Mouse (Mus musculus) heart, postnatal 4 days (tissue): ENCODE results near the gene Sycp3. TPM values are rescaled to one million over a fixed set of nuclear protein-coding genes. Genes with fewer than 3 reads are reported as not detected.
"Not testable (repeated sequence)": the region's sequence is repeated elsewhere in the genome, so short reads cannot be mapped to it uniquely, and the experiment has no call there.

ENCODE experiments used
- DNase-seq: peaks from one replicate; pipeline ENCODE4 v3.0.0; 2021
- total RNA-seq, 2 experiments: library from RNA; stranded (reverse); gene quantifications; 2 replicates each; pipeline ENCODE4 v1.2.3; 2021

Gene Sycp3
- total RNA-seq, 2 experiments from 2014 or later = not detected

DNA sequence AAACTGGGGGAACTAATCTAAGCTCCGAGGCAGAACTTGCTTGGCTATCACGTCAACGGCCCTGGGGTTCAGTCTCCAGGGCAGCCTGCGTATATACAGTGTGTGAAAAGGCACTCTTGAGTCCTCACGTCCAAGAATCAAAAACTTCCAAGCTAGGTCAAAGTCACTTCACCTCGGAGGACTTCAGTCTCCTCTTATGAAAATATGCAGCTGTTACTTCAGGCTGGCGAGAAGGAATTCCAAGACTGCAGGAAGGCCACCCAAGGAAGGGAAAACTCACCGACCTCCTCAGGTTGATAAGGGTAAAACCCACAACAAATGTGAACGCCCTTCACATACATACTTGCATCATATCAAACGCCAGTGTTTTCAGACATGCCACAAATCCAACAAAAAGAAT lies 42.0 kb downstream of the Sycp3 start:
- DNase-seq = no peak

DNA sequence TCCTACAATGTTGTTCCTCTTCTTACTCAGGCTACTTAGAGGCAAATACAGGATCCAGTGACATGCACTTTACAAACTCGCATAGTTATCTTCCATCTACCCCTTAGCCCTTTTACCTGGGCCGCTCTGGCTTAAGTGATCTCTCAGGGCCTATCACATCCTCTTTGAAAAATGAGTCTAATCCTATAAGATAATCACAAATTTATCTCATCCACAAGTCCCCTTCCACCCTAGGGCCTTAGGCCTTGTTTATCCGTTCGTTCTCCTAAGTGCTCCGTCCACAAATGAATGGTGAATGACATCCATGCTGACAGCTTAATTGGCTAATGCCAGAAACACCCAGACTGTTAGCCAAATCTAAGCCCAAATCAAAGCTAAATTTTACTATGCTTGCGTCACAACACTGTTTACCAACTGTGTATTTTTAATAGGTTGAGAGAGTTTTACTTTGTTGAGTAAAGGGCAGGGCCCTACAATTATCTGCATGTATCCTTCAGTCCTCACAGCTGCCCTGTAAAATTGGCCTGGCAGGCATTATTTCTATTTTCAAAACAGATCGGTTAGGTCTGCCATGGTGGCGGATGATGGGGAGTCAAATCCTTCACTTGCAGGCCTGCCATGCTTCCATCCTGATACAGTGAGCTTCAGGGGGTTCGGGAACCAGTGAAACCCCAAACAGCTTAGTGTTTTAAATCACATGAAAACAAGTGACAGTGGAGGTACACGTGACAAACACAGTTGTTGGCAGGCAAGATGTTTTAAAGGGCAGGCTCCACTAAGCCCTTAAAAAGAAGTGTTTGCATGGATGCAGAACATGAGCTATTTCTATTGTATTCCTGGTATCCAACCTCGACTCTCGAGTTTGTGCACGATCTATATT lies 42.8 kb downstream of the Sycp3 start:
- DNase-seq = no peak

DNA sequence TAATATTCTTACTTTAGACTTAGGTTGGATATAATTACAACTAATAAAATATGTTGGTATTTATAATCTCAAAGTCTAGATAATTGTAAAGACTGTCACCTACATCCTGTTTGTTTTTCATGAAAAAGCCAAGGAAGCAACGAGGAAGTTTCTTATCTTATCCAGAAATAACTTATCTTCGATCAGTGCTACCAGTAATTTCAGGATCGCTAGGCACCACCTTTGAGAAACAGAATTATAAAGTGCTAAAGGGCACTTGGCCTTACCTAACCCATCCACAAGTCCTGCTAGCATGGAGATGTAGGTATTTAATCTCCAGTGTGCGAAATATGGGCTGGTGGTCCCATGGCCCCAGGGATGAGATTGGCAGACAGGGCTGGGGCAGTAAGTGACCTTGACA lies 43.5 kb downstream of the Sycp3 start:
- no peak for DNase-seq

DNA sequence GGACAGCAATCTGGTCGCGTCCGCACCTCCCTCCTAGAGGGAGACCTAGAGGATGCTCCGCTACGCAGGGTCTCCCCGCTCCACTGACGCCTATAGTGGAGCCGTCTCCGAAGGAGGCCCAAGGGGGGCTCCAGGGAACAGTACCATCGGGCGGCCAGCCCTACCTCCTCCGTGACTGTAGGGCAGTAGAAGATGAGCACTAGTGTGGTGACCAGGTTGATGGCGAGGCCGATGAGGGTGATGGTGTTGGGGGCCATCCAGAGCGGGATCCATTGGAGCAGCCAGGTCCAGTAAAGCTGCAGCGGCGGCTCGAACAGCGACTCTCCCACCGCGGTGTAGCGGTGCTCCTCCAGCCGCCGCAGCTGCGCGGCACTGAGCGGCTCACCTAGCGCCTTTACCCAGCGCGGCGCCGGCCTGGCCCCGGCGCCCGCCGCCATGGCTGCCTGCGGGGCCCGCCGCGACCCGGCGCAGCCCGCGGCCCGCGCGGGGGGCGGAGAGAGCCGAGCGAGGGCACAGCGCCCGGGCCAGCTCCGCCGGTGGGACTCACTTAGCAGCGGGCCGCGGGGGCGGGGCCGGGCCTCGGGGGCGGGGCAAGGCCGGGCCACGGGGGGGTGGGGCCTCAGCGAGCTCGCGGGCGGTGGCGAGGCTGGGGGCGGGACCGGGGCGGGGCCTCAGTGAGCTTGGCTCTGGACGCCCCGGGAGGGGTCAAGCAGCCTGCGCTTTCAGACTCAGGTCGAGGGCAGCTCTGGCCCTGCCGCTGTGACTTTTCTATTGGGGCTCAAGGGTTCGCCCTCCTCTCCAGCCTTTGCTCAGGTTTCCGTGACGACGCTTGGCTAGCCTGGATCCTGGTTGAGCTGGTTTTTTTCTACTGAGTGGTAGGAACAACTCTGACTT lies 44.3 kb downstream of the Sycp3 start, which contains the start of gene Chpt1:
Chpt1 (minus strand) TSS at position 653 of the 894 bp plus-strand sequence.
- peak; percentile 92 for DNase-seq

DNA sequence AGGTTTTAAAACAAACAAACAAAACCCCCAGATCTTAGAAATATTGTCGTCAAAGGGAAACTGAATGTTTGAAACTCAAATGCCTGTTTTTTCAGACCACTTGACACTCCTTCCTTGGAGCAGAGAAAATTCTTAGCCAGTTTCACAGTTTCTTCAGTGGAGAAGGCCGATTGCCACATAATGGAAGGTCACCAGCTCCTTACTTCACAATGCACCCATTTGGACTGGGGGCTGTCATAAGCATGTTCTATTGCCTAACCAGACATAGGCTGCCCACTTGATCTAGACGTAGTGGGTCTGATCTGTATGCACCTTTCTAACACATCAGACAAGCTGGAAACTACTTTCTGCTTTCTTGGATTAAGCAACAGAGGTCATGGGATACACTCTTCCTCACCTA lies 45.1 kb downstream of the Sycp3 start:
- no peak for DNase-seq

DNA sequence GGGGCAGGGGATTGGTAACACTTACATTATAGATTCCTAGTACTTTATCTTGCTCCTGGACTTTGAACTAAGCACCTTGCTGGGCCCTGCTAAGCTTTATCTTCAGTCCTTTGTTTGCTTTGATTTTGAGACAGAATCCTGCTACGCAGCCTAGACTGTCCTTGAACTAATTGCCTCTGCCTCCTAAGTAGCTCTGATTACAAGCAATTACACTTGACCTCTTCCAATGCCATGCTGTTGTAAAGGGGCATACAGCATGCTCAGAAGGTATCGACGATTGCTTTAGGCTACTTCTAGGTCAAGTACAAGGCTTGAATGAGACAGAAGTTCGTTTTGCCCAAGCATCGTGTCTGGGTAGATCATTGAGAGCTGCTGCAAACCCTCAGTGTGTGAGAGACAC lies 45.9 kb downstream of the Sycp3 start:
- DNase-seq = no peak

DNA sequence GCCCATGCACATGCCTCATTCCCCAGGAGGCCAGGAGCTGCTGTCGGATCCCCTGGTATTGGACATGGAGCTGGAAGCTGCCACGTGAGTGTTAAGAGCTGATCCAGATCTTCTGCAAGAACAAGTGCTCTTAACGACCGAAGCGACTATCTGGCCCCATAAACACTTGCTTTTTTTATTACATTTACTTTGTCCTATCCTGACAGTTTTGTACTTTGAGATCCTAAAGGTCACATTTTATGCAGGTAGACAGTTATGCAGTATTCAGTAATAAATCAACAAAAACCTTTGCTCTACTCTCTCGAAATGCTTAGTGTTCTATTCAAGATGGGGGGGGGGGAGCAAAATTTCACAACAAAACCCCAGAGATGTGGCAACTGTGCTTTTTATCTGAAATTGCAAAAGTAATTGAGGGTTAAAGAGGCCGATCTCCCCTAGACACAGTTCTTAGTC lies 48.3 kb downstream of the Sycp3 start:
- DNase-seq = no peak

DNA sequence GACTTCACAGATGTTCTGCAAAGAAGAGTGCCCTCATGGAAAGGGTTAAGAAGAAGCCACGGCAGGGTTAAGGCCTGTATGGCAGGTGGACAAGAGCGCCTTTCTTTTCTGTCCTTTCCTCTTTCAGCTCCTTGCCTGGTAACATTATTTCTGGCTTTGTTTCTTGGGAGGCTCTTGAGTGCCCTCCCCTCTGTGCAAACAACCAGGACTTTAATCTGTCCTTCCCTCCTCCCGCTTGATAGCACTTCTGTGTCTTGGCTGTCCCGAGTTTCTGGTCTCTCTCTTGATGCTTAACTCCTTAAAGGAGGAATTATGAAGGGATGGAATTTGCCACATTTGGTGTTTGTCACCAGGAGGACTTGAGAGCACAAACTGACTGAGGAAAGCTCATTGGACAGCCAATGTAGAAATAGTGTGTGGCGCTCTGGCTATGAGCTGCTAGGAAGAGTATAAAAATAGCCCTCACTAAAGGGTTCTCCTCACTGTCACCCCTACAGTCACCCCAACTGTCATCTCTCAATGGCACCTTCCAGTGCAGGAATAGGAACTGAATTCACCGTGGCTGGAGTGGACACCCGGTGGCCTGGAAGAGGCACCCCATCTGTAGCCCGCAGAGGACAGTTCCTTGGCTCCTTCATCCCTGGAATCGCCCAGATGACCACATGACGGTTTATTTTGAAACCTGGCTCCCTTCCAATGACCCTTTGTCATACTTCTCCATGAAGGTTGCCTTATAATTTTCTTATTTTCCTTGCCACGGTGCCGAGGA lies 51.3 kb downstream of the Sycp3 start:
- peak; percentile 66 for DNase-seq

DNA sequence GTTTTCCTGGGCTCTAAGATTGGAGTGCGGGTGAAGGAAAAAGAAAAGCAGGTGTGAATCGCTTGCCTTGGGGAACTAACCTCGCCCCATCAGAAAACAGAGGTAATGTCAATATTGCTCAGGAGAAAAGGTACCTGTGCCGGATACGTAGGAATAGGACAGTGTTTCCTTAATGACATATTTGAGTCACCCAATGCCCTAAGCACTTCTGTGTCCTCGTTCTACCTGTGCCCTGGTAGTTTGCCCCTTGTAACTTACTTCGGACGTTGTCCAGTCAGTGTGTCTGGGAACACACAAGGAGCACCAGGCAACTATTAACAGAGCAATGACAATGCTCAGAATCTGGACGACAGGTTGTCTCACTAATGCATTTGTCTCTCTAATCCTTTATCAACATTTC lies 52.0 kb downstream of the Sycp3 start:
- no peak for DNase-seq

DNA sequence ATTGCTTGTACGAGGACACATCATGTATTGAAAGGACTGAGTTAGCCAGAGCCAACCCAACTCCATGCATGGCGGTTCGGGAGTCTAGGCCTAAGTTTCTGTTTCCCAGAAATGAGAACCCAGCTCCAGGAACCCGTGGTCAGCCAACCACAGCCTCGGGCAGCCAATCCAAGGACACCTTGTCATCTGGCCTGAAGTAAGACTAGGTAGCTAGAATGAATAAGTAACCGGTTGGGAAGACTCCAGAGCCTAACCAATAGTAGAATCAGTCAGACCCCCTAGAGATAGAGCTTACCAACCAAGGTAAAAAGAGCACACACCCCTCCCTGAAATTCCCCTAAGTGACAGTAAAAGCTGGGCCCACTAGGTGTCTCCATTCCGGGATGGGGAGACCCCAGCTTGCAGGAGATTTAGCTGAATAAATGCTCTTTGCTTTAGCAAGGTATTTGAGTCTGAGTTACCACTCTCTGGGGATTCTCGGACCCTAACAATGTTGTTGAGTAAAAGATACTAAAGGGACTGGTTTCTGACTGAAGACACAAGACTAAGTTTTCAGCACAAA lies 54.3 kb downstream of the Sycp3 start:
- no peak for DNase-seq

DNA sequence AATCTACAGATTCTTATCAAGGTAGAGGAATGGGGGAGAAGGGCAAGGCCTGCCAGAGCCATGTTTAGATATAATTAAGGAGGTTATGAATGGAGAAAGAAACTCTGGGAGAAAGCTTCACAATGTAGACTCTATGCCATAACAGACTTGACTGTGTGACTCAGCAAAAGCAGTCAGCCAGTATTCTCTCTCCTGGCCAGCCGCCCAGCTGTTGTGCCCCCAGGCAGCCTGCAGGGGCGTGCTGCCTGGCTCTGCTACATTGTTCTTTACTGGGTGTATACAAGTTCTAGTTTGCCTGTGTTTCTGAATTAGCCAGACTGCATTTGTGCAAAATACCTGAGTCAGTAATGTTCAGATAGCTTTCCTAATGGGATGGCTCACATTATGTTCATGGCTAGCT lies 55.1 kb downstream of the Sycp3 start:
- peak; percentile 81 for DNase-seq

DNA sequence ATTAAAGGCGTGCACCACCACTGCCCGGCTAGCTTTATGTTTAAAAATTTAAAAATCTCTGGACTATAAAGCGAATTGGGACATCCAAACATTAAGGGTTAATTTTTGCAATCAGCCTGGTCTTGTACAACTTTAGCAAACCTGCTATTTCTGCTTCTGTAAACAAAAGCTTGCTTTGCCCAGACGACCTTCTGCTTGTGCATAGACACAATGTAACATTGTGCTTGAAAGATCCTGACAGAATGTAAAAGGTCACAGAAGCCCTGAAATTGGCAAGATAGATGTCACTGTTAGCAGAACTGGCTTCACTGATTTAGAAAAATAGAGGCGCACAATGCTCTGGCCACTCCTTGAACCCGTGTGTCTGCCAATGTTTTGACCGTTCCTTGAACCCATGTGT lies 55.7 kb downstream of the Sycp3 start:
- DNase-seq = not testable (repeated sequence)

DNA sequence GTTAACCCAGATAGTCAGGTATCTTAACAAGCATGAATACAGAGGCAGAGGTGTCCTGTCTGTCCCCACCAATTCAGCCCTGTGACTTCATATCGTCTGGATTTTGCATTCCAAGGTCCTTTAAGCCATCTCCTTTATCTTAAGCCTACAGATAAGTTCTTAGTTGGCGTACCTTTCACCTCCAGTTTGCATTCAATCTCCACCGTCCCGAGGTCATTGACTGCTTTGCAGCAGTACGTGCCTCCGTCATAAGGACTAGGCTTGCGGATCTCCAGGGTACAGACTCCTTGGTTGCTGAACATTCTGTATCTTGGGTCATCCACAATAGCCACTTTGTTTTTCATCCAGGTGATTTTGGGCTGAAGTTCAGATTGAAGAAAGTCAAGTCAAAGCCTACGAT lies 63.4 kb downstream of the Sycp3 start:
- DNase-seq = no peak

Other genes with a start within 250 kb of the Sycp3 start
- 1 to 10 TPM; 2.8 to 3.1 TPM for gene Dram1, start 80.5 kb upstream of the Sycp3 start, total RNA-seq
- 10 to 100 TPM; 36.5 to 36.6 TPM for gene Gnptab, start 80.4 kb upstream of the Sycp3 start, total RNA-seq
- gene Chpt1, start 44.5 kb downstream of the Sycp3 start, total RNA-seq = 100 to 1,000 TPM; 104 to 107 TPM
- gene Mybpc1, start 145.6 kb downstream of the Sycp3 start, total RNA-seq = 1 to 10 TPM in 1 of 2 experiments, under 1 TPM in 1; 0.83 to 4.1 TPM
- not detected for gene Spic, start 225.4 kb downstream of the Sycp3 start, total RNA-seq